Comparison of ENCODE assay signal across 9 mouse cellular contexts in the genomic region with DNA sequence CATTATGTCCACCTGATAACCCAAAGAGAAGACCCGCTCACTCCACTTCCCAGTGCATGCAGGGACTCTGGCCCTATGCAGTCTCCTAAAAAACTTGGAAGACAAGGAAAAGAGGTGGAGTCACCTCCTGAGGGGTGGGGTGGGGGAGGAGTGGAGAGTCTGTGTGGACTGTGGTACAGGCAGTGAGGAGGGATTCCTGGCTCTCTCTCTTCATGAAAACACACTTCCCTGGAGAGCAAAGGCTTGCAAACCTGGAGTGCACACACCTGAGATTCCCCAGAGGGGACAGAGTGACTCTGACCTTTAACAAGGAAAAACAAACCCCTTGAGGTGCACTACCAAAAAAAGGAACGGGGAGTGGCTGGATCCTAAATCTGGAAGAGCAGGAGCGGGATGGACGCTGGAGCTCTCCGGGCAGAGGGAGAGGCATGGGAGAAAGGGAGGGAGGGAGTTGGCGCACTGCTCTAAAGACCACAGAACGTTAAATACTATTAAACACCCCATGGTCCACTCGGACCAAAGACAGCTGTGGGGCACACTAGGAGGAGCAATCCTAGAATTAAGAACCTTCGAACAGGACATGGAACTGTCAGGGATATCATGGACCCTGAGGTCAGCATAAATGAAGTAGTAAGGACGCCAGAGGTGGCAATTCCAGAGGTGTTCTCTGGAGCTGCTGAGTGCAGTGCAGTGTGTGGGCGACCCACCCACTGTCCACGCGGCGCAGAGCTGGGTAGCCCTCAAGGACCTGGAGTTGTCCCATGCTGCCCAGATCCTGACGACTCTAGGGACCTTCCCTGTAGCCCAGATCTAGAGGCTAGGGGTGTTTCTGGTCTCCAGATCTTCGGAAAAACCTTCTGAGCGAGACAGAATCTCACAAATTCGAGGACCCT. TPM values are rescaled to one million over a fixed set of nuclear protein-coding genes. Genes with fewer than 3 reads are reported as not detected.
DNase-seq lines count a peak whose midpoint lies in the region; ATAC-seq lines count a peak whose summit lies in the region.
"Had no signal": no experiment of that assay in that cellular context is flagged by ENCODE, and none has a peak within 500 bp of the region (broad histone marks: within the 10 kb centered on the region; RNA-seq: fewer than 3 reads in every experiment).

No protein-coding gene starts in this region.

- no peak for DNase-seq in heart, postnatal 36 days
- DNase-seq in R1 (ENCODE audit: low read depth, low spot score): peak; percentile 21
- no peak for DNase-seq in hindbrain, embryonic 14.5 days (ENCODE audit: low spot score)
- DNase-seq in midbrain, embryonic 10.5 days (ENCODE audit: low spot score): peak; percentile 33
- DNase-seq in ovary, adult 18-20 months (ENCODE audit: low spot score): no peak
- no peak for DNase-seq in frontal cortex, postnatal 36 days (ENCODE audit: low spot score in 2 of 2)
- DNase-seq in urinary bladder, postnatal 14 days (ENCODE audit: low spot score): no peak

- no peaks in the 10 kb centered on the region for H3K9me3 ChIP-seq in heart, embryonic 14.5 days (ENCODE audit: control insufficient read depth, low read length)
- H3K9me3 ChIP-seq in hindbrain, embryonic 14.5 days (ENCODE audit: control insufficient read depth, low read length): no peaks in the 10 kb centered on the region
- no peaks in the 10 kb centered on the region for H3K9me3 ChIP-seq in midbrain, embryonic 10.5 days (replicated peaks)

- ATAC-seq in heart, embryonic 14.5 days (ENCODE audit: insufficient number of reproducible peaks, insufficient read depth, low FRiP score, low read depth): no peak
- ATAC-seq in hindbrain, embryonic 14.5 days (ENCODE audit: low FRiP score): no peak

- H3K4me2 ChIP-seq in heart, embryonic 14.5 days (ENCODE audit: low read length): peak overlapping the region; percentile 100
- H3K4me2 ChIP-seq in hindbrain, embryonic 14.5 days (replicated peaks): peak overlapping the region; percentile 99

- peak overlapping the region; percentile 90 for H3K9ac ChIP-seq in heart, embryonic 14.5 days (ENCODE audit: low read length)
- peak overlapping the region; percentile 94 for H3K9ac ChIP-seq in hindbrain, embryonic 14.5 days

- H3K27me3 ChIP-seq in heart, embryonic 14.5 days (ENCODE audit: control insufficient read depth, insufficient read depth, low read length): peaks cover 21% of the 10 kb centered on the region
- no peaks in the 10 kb centered on the region; the same call in 1 of the 2 replicates for H3K27me3 ChIP-seq in hindbrain, embryonic 14.5 days (ENCODE audit: control insufficient read depth, insufficient read depth, low read length)
- H3K27me3 ChIP-seq in midbrain, embryonic 10.5 days (ENCODE audit: low read depth, poor library complexity, severe bottlenecking): peaks cover 80% of the 10 kb centered on the region

- 7% methylated on average over 18 of the region's 18 CpGs for WGBS in heart, embryonic 14.5 days
- 6% methylated on average over 18 of the region's 18 CpGs for WGBS in hindbrain, embryonic 14.5 days
- WGBS in midbrain, embryonic 10.5 days: 8% methylated on average over 18 of the region's 18 CpGs

- H3K36me3 ChIP-seq in heart, embryonic 14.5 days (ENCODE audit: control insufficient read depth, insufficient read depth, low read length): no peaks in the 10 kb centered on the region
- no peaks in the 10 kb centered on the region for H3K36me3 ChIP-seq in hindbrain, embryonic 14.5 days (replicated peaks; ENCODE audit: control insufficient read depth, insufficient read depth)
- no peaks in the 10 kb centered on the region for H3K36me3 ChIP-seq in midbrain, embryonic 10.5 days

- H3K27ac ChIP-seq in heart, embryonic 14.5 days (replicated peaks in 1 of 2; ENCODE audit: control insufficient read depth in 1 of 2, insufficient read depth in 1 of 2, low read depth in 2 of 2, low read length in 2 of 2): peak overlapping the region in 1 of 2 experiments; percentile 44; a peak in 1 of 4 replicates
- H3K27ac ChIP-seq in hindbrain, embryonic 14.5 days: no peak overlapping the region
- peak overlapping the region; percentile 91 for H3K27ac ChIP-seq in midbrain, embryonic 10.5 days (replicated peaks)

- intact Hi-C loops in heart, postnatal 36 days (cut with DNase I): loop anchor here (1.0 to 10.0 kb wide), 4 partner anchors 105 to 512 kb away; no protein-coding TSS in a partner anchor

- H3K4me1 ChIP-seq in heart, embryonic 14.5 days (ENCODE audit: control insufficient read depth in 2 of 2, insufficient read depth in 2 of 2, low read length in 2 of 2): peaks cover 14 to 21% of the 10 kb centered on the region in 2 experiments
- H3K4me1 ChIP-seq in hindbrain, embryonic 14.5 days (replicated peaks; ENCODE audit: control insufficient read depth, insufficient read depth, low read length): peaks cover 24% of the 10 kb centered on the region
- H3K4me1 ChIP-seq in midbrain, embryonic 10.5 days: peaks cover 73% of the 10 kb centered on the region

- peak overlapping the region; percentile 75 to 84 for H3K4me3 ChIP-seq in heart, embryonic 14.5 days (ENCODE audit: control insufficient read depth in 1 of 2, insufficient read depth in 1 of 2, low read depth in 1 of 2, low read length in 2 of 2)
- peak overlapping the region; percentile 87 for H3K4me3 ChIP-seq in hindbrain, embryonic 14.5 days (replicated peaks; ENCODE audit: low read length)
- H3K4me3 ChIP-seq in midbrain, embryonic 10.5 days: peak overlapping the region; percentile 85

RNA-seq across cellular contexts. Expression of a gene that starts 1.2 kb away (rescaled TPM):
- 9.9 and 10.3 TPM in 2 replicates for polyA plus RNA-seq in heart, embryonic 14.5 days (2014; fragmentation: Nextera tagmentation; extraction: Ambion mirVana)
- 10 to 100 TPM; 10.5 to 11.4 TPM for total RNA-seq in heart, postnatal 36 days (2021)
- polyA plus RNA-seq in hindbrain, embryonic 14.5 days (2014; fragmentation: Nextera tagmentation; extraction: Ambion mirVana): 11.5 and 13.0 TPM in 2 replicates
- 9.0 and 10.8 TPM in 2 replicates for polyA plus RNA-seq in midbrain, embryonic 10.5 days (2016; fragmentation: Nextera tagmentation; extraction: Ambion mirVana)
- total RNA-seq: MEL had no signal

Comparison
In these comparisons a context has a peak if more than half of its experiments do, and no peak if none do; other contexts are left out.
1. DNase-seq: peak in R1 (single experiment) and midbrain, embryonic 10.5 days (single experiment); none in heart, postnatal 36 days (0 of 2), hindbrain, embryonic 14.5 days (single experiment), ovary, adult 18-20 months (single experiment), frontal cortex, postnatal 36 days (0 of 2) and urinary bladder, postnatal 14 days (single experiment).
2. Peak in every context shown above with its lines, with median percentiles within 50 percentile points of each other: H3K4me3 ChIP-seq.